Mouse (Mus musculus) limb, embryonic 14.5 days (tissue): ENCODE results near the gene Tex26. TPM values are rescaled to one million over a fixed set of nuclear protein-coding genes. Genes with fewer than 3 reads are reported as not detected.

ENCODE experiments used
- ATAC-seq: fragments of 200-750 bp; cut with Nextera tagmentation; 2 replicates; pipeline ENCODE4 v1.8.0; 2017; ENCODE audit warnings: low read depth, moderate number of reproducible peaks, moderate TSS enrichment; ENCODE audit not compliant: low FRiP score
- DNase-seq: peaks from one replicate; pipeline ENCODE4 v3.0.0-alpha.2; 2015; ENCODE audit warnings: low spot score
- H3K27ac ChIP-seq: fragments of 300-500 bp; sonication (generic); replicated peaks from 2 replicates; pipeline ENCODE4 v1.5.1; 2014; ENCODE audit warnings: low read depth, mild to moderate bottlenecking, low read length, moderate library complexity, mixed read lengths
- H3K27me3 ChIP-seq: fragments of 300-500 bp; sonication (generic); 2 replicates; pipeline ENCODE4 v1.6.1; 2014; ENCODE audit warnings: low read length, mixed read lengths; ENCODE audit not compliant: control insufficient read depth, insufficient read depth
- H3K36me3 ChIP-seq: fragments of 300-500 bp; sonication (generic); 2 replicates; pipeline ENCODE4 v1.6.1; 2014; ENCODE audit warnings: mild to moderate bottlenecking, low read length, moderate library complexity, mixed read lengths; ENCODE audit not compliant: control insufficient read depth, insufficient read depth
- H3K4me1 ChIP-seq: fragments of 300-500 bp; sonication (generic); 2 replicates; pipeline ENCODE4 v1.6.1; 2014; ENCODE audit warnings: antibody characterized with exemption, low read length, mixed read lengths; ENCODE audit not compliant: control insufficient read depth, insufficient read depth
- H3K4me2 ChIP-seq: fragments of 300-500 bp; sonication (generic); replicated peaks from 2 replicates; pipeline ENCODE4 v1.6.1; 2014; ENCODE audit warnings: low read depth, mild to moderate bottlenecking, low read length, moderate library complexity; ENCODE audit not compliant: severe bottlenecking
- H3K4me3 ChIP-seq: fragments of 300-500 bp; sonication (generic); replicated peaks from 2 replicates; pipeline ENCODE4 v1.5.1; 2014; ENCODE audit warnings: low read length
- H3K9ac ChIP-seq: fragments of 300-500 bp; sonication (generic); 2 replicates; pipeline ENCODE4 v1.6.1; 2014; ENCODE audit warnings: mild to moderate bottlenecking, low read depth, low read length, moderate library complexity; ENCODE audit not compliant: severe bottlenecking
- H3K9me3 ChIP-seq: fragments of 300-500 bp; sonication (generic); 2 replicates; pipeline ENCODE4 v1.6.1; 2016; ENCODE audit warnings: low read length; ENCODE audit not compliant: control insufficient read depth
- POLR2A ChIP-seq: fragments of 200-500 bp; IDR thresholded peaks from 2 replicates; pipeline ENCODE4 v1.8.0; 2012; ENCODE audit warnings: inconsistent platforms, mild to moderate bottlenecking, moderate library complexity, borderline replicate concordance; ENCODE audit not compliant: insufficient read depth, insufficient read length; ENCODE audit errors: extremely low read depth
- WGBS: fragments of 180-500 bp; shearing (Covaris S2); extraction: QIAGEN DNeasy Blood & Tissue Kit; methylation state at CpG from one replicate; pipeline ENCODE4 v1.1.7; 2014; 5-methylcytosine and 5-hydroxymethylcytosine counted together
- polyA plus RNA-seq, 2 experiments: library from polyadenylated mRNA; depleted of rRNA in 1 of 2; stranded (reverse) in 1 of 2; unstranded in 1 of 2; fragments of >200 nt; fragmentation: Nextera tagmentation in 1 of 2; extraction: Ambion mirVana in 1 of 2; gene quantifications; 2 replicates each; pipeline versions ENCODE4 v1.2.1 to v1.2.3; 2012 to 2014

Gene Tex26
- polyA plus RNA-seq, 2 experiments = 0.36 to 0.50 TPM

DNA sequence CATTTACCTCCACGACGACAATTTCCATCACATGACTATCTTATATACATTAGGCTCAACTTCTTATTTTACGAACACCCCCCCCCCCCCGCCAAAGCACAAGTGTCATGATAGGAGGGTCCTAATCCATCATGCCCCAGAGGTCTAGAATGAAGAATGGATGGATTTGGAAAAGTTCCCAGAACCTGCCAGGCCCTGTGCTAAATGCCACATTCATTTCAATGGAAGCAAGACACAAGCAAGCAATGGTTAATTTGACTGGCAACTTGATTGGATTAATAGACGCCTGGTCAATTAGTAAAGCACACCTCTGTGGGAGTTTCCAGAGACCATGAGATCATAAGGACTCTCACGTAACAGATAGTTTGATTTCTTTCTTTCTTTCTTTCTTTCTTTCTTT, 77.7 kb downstream of the Tex26 start:
- DNase-seq = no peak
- ATAC-seq = no peak
- Histone ChIP-seq H3K4me1 (peaks cover 19% of the 10 kb centered on the region), H3K27me3 (no peaks in the 10 kb centered on the region), H3K27ac (no peak overlapping the region), H3K4me2 (no peak overlapping the region), H3K9me3 (no peaks in the 10 kb centered on the region), H3K9ac (no peak overlapping the region), H3K4me3 (no peak overlapping the region), H3K36me3 (no peaks in the 10 kb centered on the region)
- TF ChIP-seq POLR2A = no peak
- WGBS = 79% methylated on average over 6 of the region's 6 CpGs

Other genes with a start within 250 kb of the Tex26 start
- 18.6 and 21.6 TPM in 2 replicates for gene Alox5ap, start 174.9 kb upstream of the Tex26 start, polyA plus RNA-seq (2012; rRNA removed)
- gene Alox5ap, start 174.9 kb upstream of the Tex26 start, polyA plus RNA-seq (2014; fragmentation: Nextera tagmentation; extraction: Ambion mirVana) = 16.1 and 18.7 TPM in 2 replicates
- gene Medag, start 27.9 kb upstream of the Tex26 start, polyA plus RNA-seq (2012; rRNA removed) = 3.5 and 3.8 TPM in 2 replicates
- 2.6 and 3.1 TPM in 2 replicates for gene Medag, start 27.9 kb upstream of the Tex26 start, polyA plus RNA-seq (2014; fragmentation: Nextera tagmentation; extraction: Ambion mirVana)
- 0.18 and 0.41 TPM in 2 replicates for gene Wdr95, start 89.0 kb downstream of the Tex26 start, polyA plus RNA-seq (2012; rRNA removed)
- gene Wdr95, start 89.0 kb downstream of the Tex26 start, polyA plus RNA-seq (2014; fragmentation: Nextera tagmentation; extraction: Ambion mirVana) = 0.07 and 0.15 TPM in 2 replicates
- 34.2 and 63.4 TPM in 2 replicates for gene Hsph1, start 196.7 kb downstream of the Tex26 start, polyA plus RNA-seq (2012; rRNA removed)
- gene Hsph1, start 196.7 kb downstream of the Tex26 start, polyA plus RNA-seq (2014; fragmentation: Nextera tagmentation; extraction: Ambion mirVana) = 46.9 and 50.9 TPM in 2 replicates
- gene B3glct, start 238.6 kb downstream of the Tex26 start, polyA plus RNA-seq (2012; rRNA removed) = 20.0 and 20.4 TPM in 2 replicates
- gene B3glct, start 238.6 kb downstream of the Tex26 start, polyA plus RNA-seq (2014; fragmentation: Nextera tagmentation; extraction: Ambion mirVana) = 15.4 and 16.4 TPM in 2 replicates